Mouse (Mus musculus) kidney, postnatal 36 days (tissue): ENCODE measurements around the gene Polk.

ENCODE experiments used
- DNase-seq, 2 experiments: peaks; one replicate each; pipeline ENCODE4 v3.0.0; 2021 to 2022; ENCODE audit warnings: mixed read lengths in 2 of 2

Polk gene

GRCm38 (mm10) chr13:96542081-96542889 lies at the start of gene Polk, which contains the start of gene Col4a3bp:
Gene Polk, minus strand, starts transcription at chr13:96542579.
Gene Col4a3bp, plus strand, starts transcription at chr13:96542618.
- DNase-seq, result peak; percentile 98

GRCm38 (mm10) chr13:96588642-96589041 lies 46.3 kb upstream of the Polk start:
- no peak for DNase-seq

GRCm38 (mm10) chr13:96586540-96586939 lies 44.2 kb upstream of the Polk start:
- no peak for DNase-seq

- DNase-seq, result no peak
Observed at GRCm38 (mm10) chr13:96584201-96584600, 41.8 kb upstream of the Polk start.

GRCm38 (mm10) chr13:96579979-96580378 lies 37.6 kb upstream of the Polk start:
- no peak for DNase-seq

GRCm38 (mm10) chr13:96579104-96579503 lies 36.7 kb upstream of the Polk start:
- DNase-seq, result no peak

- peak in 1 of 2 experiments; percentile 18 for DNase-seq
Observed at GRCm38 (mm10) chr13:96574170-96574569, 31.8 kb upstream of the Polk start.

GRCm38 (mm10) chr13:96571016-96571361 lies 28.6 kb upstream of the Polk start:
- no peak for DNase-seq

GRCm38 (mm10) chr13:96570313-96571015 lies 28.1 kb upstream of the Polk start:
- DNase-seq, result peak; percentile 76 to 93

- no peak for DNase-seq
Observed at GRCm38 (mm10) chr13:96567977-96568376, 25.6 kb upstream of the Polk start.

GRCm38 (mm10) chr13:96555099-96555498 lies 12.7 kb upstream of the Polk start:
- DNase-seq, result no peak

- DNase-seq, result no peak
Observed at GRCm38 (mm10) chr13:96547941-96548340, 5.6 kb upstream of the Polk start.

GRCm38 (mm10) chr13:96547250-96547649 lies 4.9 kb upstream of the Polk start:
- no peak for DNase-seq

- peak; percentile 13 for DNase-seq
Observed at GRCm38 (mm10) chr13:96544506-96544905, 2.1 kb upstream of the Polk start.

GRCm38 (mm10) chr13:96542901-96543891 lies 817 bp upstream of the Polk start:
- DNase-seq, result peak; percentile 50 to 78

- no peak for DNase-seq
Observed at GRCm38 (mm10) chr13:96541381-96541780, 998 bp downstream of the Polk start.

GRCm38 (mm10) chr13:96538103-96538502 lies 4.3 kb downstream of the Polk start:
- no peak for DNase-seq

- no peak for DNase-seq
Observed at GRCm38 (mm10) chr13:96536821-96537572, 5.4 kb downstream of the Polk start.

- DNase-seq, result no peak
Observed at GRCm38 (mm10) chr13:96533742-96534141, 8.6 kb downstream of the Polk start.

GRCm38 (mm10) chr13:96532176-96532575 lies 10.2 kb downstream of the Polk start:
- DNase-seq, result peak; percentile 39 to 50

GRCm38 (mm10) chr13:96530064-96530463 lies 12.3 kb downstream of the Polk start:
- DNase-seq, result no peak

GRCm38 (mm10) chr13:96529542-96529941 lies 12.8 kb downstream of the Polk start:
- no peak for DNase-seq
